Mouse (Mus musculus) monocyte, adult 5-6 weeks (primary cell): Measurements from ENCODE around the gene Zfp637. TPM values are rescaled to one million over a fixed set of nuclear protein-coding genes. Genes with fewer than 3 reads are reported as not detected.
"Not testable (repeated sequence)": the region's sequence is repeated elsewhere in the genome, so short reads cannot be mapped to it uniquely, and the experiment has no call there.

Experiments used
- ATAC-seq: fragments of 153-309, 156-312 bp; replicated peaks from 2 replicates; pipeline ENCODE4 v1.8.0; 2017; ENCODE audit warnings: mild to moderate bottlenecking; ENCODE audit not compliant: low TSS enrichment, insufficient number of reproducible peaks, severe bottlenecking, poor library complexity, low FRiP score
- total RNA-seq: library from RNA; stranded (forward); fragments of 200-1000, 200-491, 200-594 nt; gene quantifications from 3 replicates; pipeline ENCODE4 v1.2.3, GENCODE M21; 2017

Zfp637 gene
- total RNA-seq, result 4.1 to 7.8 TPM (median 6.6 TPM) in 3 replicates

- peak; percentile 91 for ATAC-seq
Measured at GRCm38 (mm10) chr6:117840686-117841510, at the start of gene Zfp637. Gene Zfp637 (plus strand): TSS chr6:117841180.

- no peak for ATAC-seq
Measured at GRCm38 (mm10) chr6:117795251-117795650, 45.7 kb upstream of the Zfp637 start.

GRCm38 (mm10) chr6:117800824-117801223 is 40.2 kb upstream of the Zfp637 start:
- no peak for ATAC-seq

- no peak for ATAC-seq
Measured at GRCm38 (mm10) chr6:117801801-117802200, 39.2 kb upstream of the Zfp637 start.

- no peak for ATAC-seq
Measured at GRCm38 (mm10) chr6:117807756-117808155, 33.2 kb upstream of the Zfp637 start.

GRCm38 (mm10) chr6:117809816-117810215 is 31.2 kb upstream of the Zfp637 start:
- ATAC-seq, result no peak

GRCm38 (mm10) chr6:117810717-117811116 is 30.3 kb upstream of the Zfp637 start:
- ATAC-seq, result no peak

DNA sequence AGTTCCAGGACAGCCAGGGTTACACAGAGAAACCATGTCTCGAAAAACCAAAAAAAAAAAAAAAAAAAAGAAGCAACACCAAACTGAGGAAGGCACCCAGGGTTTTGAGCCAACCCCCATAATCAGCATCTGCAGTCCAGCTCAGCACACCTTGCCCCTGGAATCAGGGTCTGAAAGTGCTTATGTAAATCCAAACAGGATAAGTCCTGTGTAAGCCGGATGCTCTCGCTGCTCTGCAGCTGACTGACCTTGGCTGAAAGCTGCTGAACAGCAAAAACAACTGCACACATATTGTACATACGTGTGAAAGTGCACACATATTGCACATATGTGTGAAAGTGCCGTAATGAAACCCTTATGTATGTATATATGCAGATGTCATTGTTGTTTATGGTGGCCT is 29.7 kb upstream of the Zfp637 start:
- ATAC-seq, result no peak

- no peak for ATAC-seq
Measured at GRCm38 (mm10) chr6:117814681-117815080, 26.3 kb upstream of the Zfp637 start.

DNA sequence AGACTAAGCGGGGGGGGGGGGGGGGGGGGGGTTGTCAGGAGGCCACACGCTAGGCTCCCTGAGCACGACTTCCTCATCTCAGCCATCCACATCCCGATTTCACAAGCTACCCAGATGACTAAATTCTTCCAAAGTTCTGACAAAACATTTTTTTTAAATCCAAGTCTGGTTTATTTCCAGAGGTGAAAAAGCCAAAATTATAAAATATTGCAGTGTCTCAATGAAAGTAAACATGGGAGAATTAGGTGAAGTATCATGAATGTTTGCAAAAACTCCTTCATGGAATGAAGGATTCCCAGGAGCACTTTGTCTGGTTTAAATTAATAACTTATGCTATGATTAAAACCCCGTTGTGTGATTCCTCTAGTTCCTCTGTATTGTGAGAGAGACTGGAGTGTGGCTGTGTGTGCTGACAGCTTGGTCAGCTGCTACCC is 23.9 kb upstream of the Zfp637 start:
- no peak for ATAC-seq

- no peak for ATAC-seq
Measured at GRCm38 (mm10) chr6:117820327-117820726, 20.7 kb upstream of the Zfp637 start.

- ATAC-seq, result peak; percentile 66; the same call in 1 of the 2 replicates
Measured at GRCm38 (mm10) chr6:117825369-117825768, 15.6 kb upstream of the Zfp637 start.

GRCm38 (mm10) chr6:117828273-117828672 is 12.7 kb upstream of the Zfp637 start:
- ATAC-seq, result no peak

GRCm38 (mm10) chr6:117841511-117841955 is 553 bp downstream of the Zfp637 start:
- ATAC-seq, result no peak

- no peak for ATAC-seq
Measured at GRCm38 (mm10) chr6:117844597-117844996, 3.6 kb downstream of the Zfp637 start.

DNA sequence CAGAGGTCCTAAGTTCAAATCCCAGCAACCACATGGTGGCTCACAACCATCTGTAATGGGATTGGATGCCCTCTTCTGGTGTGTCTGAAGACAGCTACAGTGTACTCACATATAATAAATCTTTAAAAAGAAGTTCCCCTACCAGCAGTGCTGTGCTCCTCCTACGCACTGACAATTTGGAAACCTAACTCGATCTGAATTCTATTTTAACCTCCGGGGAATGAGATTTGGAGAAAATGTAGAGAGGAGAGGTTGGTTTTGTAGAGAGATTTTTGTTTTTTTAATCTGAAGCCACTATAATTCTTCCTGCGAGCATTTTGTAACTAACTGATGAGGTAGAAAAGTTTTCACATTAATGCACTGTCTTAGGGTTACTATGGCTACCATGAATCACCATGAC is 5.7 kb downstream of the Zfp637 start:
- not testable (repeated sequence) for ATAC-seq

- ATAC-seq, result no peak
Measured at GRCm38 (mm10) chr6:117847772-117848171, 6.8 kb downstream of the Zfp637 start.

DNA sequence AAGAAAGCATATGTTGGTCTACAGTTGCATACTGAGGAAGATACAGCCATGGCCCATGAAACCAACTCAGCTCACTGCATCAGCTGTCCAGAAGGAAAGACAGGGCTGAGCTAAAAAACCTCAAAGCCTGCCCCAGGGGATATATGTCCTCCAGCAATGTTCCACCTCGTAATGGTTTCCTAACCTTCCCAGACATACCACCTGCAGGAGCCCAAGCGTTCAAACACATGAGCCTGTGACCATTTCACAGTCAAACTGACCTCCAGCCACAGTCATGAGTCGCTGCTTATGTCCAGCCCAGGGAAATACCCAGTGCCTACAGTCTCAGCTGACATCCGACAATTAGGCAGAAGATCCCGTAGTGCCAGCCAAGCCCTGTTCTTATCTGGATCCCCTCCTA is 7.6 kb downstream of the Zfp637 start:
- no peak for ATAC-seq

- ATAC-seq, result no peak
Measured at GRCm38 (mm10) chr6:117851747-117852146, 10.8 kb downstream of the Zfp637 start.

DNA sequence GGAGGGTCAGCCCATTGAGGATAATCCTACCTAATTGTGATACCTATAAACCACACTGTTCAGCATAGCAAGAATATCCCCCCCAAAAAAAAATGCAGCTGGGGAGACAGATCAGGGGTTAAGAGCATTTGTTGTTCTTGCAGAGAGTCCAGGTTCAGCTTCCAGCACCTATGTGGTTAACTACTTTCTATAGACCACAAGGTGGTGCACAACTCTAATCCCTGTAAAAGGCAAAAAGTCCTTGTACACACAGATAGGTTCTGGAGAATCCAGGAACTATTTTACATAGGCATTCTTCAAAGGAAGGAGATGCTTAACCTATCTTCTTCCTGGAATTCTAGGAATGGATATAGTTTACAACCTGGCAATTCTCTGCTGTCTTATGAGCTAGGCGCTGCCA is 17.0 kb downstream of the Zfp637 start:
- no peak for ATAC-seq
